Mouse (Mus musculus): ENCODE results near the gene Gdpd1.
"Not testable (repeated sequence)": the region's sequence is repeated elsewhere in the genome, so short reads cannot be mapped to it uniquely, and the experiment has no call there.

Gdpd1 gene

DNA sequence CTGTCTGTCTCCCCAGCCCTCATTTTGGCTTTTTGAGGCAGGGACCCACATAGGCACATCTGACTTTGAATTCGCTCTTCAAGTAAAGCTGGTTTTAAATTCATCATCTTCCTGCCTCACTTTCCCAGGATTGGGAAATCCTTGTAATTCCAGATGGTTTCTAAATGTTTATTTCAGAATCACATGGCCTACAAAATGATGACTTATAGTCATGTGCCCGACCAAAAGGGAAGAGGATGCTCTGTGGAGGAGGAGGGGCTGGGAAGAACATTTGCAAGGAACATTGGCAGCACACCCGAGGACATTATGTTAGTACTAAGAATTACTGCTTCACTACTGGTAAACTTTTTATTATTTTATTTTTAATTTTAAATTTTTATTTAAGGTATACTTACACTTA lies 48.5 kb downstream of the Gdpd1 start:
- DNase-seq, result no peak

DNA sequence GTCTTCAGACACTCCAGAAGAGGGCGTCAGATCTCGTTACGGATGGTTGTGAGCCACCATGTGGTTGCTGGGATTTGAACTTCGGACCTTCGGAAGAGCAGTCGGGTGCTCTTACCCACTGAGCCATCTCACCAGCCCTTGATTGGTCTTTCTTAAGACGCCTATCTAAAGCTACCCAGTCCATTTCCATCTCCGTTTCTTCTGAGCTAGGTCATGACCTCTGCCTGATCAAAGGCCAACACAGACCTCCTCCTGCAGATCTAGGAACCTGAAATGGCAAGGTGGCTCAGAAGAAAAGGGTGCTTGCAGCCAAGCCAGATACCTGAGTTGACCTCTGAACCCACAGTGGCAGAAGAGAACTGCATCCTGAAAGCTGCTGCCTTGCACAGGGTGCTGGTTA lies 50.6 kb downstream of the Gdpd1 start:
- DNase-seq, result not testable (repeated sequence)

DNA sequence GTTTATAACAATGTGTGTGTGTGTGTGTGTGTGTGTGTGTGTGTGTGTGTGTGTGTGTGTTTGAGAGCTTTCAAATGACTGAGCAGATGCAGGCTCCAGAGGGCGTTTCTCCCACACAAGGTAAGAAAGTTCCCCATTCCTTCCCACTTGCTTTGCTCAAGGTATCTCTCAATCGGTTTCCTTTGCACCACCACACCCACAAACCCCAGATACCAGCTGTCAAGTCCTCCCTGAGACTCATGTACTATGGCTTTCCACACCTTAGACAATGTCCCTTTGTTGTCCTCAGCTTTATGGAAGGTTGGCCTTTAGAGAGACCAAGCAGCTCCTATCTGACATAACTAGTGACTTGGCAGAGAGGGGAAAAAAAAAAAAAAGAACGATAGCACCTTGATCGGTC lies 51.1 kb downstream of the Gdpd1 start:
- DNase-seq, result no peak

DNA sequence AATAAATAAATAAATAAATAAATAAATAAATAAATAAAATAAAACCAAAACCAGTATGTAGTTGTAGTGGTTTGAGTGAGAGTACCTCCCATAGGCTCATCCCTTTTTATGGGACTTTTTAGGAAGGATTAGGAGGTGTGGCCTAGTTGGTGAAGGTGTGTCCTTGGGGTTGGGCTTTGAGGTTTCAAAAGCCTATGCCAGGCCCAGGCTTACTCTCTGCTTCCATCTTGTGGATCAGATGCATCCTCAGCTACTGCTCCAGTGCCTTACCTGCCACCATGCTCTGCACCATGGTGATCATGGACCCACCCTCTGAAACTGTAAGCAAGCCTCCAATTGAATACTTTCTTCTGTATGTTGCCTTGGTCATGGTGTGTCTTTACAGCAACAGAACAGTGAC lies 52.3 kb downstream of the Gdpd1 start:
- no peak for DNase-seq

DNA sequence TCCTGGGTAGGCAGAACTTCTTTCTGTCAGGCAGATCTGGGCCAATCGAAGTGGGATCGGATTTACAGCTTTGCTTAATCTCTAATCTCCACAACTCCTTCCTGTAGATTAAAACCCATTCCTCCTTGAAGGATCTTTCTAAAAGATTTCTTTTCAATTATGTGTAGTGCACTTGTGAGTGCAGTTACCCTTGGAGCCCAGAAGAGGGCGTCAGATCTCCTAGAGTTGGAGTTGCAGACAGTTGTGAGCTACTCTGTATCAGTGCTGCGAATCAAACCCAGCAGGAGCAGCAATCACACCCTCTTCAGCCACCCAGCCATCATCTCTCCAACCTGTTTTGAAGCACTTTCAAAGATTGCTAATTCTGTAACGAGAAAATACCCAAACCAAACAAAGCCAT lies 53.4 kb downstream of the Gdpd1 start:
- DNase-seq, result no peak

DNA sequence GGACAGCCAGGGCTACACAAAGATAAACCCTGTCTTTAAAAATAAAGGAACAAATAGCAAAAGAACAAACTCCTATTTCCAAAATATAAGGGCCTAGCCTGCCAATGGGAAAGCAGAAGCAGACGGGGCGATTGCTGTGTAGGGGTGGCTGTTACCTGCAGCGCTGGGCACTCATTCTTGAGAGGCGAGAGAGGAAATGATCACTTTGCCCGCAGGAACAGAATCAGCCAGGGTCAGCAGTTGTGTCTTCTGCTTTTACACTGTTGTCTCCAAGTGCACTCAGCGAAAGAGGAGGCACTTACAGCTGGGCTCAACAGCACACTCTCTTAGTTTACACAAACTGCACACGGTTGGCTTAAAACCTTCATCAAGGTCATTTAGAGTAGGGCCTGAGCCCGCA lies 54.4 kb downstream of the Gdpd1 start:
- DNase-seq, result no peak

DNA sequence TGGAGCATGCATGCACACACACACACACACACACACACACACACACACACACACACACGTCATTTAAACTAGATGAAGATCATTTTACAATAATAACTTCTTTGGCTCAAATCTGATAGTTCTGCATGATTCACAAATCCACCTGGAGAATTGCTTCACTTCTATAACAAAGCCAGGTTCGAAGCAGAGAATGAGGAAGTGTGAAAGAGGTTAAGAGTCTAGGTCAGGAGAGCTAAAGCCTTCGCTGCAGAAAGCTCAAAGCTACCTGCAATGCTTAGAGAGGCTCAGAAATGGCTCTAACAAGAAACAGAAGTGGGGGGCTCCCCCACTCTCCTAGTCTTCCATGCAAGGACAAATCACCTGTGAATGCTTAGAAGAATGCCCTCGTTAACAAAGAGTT lies 55.8 kb downstream of the Gdpd1 start:
- no peak for DNase-seq

DNA sequence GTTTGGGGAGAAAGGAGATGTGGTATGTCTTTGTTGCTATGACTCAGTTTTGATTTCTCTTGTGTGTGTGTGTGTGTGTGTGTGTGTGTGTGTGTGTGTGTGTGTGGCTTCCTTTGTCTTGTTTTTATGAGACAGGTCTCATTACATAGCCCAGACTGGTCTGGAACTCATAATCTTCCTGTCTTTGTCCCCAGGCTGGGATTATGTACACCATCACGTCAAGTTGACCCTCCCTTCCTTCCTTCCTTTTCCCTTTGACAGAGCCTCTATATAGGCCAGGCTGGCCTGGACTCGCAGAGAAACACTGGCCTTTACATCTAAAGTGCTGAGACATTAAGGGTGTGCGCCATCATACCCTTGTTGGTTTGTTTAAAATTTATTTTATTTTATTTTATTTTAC lies 58.2 kb downstream of the Gdpd1 start:
- peak; percentile 29 for DNase-seq

DNA sequence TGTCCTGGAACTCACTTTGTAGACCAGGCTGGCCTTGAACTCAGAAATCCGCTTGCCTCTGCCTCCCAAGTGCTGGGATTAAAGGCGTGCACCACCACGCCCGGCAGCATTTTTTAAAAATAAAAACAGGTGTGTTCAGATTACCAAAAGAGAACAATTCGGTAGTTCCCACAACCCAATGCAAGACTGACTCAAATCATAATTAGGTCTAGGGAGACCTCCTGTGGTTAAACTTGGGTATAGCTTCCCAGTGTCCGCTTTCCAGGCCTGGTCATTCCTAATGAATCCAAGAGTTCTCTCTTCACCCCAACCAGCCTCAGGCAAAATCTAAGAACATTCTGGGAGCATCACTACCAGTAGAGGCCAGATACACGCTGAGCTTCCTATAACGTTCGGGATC lies 63.4 kb downstream of the Gdpd1 start:
- DNase-seq, result peak; percentile 86

DNA sequence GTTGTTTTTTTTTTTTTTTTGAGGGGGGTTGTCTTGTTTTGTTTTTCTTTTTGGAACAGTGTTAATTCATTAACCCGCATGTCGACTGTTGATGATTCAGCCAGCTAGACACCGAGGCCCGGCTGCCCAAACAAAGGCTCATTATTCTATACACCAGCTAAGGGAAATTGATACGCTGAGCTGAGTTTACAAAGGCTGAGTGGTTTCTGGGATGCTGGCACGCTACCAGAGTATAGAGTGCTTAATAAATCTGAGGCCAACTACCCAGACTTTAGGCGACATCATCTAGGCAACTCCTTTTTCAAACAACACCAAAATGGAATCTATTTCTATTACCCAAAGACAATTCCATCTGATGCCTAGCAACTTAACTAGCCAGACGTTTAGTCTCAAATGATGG lies 66.5 kb downstream of the Gdpd1 start:
- DNase-seq, result no peak

DNA sequence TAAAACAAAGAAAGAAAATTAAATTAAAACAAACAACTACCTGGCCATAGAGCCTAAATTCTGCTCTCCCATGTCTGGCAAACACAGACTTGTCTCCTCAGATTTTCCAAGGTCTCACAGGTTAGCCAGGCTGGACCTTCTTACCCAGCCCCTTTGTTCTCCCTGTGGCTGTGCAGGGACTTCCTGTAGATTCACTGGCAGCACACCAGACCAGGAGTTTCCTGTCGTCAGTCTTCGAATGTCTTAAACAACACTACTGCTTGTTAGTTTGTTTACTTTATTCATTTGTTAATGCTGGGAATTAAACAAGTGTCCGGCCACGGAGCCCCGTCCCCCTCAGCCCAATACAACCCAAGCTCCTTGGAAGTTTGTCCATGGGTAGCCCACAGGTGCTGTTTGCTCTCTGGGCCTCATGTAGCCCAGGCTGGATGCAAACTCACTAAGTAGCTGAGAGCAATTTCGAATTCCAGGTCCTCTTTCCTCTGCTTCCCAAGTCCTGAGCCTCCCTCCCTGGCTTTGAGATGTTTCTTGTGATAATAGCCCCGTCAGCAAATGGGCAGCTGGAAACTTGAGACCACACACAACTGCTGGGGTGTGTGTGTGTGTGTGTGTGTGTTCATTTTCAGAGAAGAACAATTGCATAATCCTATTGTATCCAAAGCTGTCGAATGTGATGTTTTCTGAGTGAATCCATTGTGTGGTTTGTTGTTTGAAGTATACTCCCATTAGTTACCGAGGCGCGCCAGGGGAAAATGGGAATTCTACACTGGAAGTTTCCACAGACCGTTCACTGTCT lies 68.7 kb downstream of the Gdpd1 start:
- no peak for DNase-seq

DNA sequence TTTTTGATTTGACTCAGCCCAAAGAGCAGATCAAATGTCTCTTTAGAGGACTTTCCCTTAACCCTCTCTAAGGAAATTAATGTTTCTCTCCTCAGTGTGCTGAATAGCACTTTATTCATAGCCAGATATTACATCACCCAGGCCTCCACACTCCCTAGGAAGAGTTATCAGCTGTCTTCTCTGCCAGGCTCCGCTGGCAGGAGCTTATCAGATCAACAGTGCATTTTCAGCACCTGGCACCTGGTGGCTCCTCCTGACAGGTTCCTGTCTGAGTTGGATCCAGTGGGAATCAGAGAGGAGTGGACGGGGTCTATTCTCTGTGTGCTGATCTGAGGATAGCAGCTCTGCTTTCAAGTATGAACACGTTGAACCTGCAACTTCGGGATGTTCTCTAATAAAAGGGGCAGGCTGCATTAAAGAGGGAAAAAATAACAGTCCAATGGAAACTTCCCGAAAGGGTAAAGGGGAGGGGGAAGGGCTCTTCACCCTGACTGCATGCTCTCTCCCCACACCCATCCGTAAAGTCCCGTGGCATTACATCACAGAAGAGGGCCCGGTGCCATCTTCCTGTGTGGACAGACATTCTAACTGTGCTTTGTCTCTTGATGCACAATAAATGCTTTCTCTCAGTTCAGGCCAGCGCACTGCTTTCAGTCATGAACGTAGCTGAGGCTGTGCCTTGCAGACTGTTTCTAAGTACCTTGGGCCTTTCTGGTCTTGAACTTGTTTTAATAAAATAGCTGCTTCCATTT lies 71.6 kb downstream of the Gdpd1 start:
- no peak for DNase-seq

DNA sequence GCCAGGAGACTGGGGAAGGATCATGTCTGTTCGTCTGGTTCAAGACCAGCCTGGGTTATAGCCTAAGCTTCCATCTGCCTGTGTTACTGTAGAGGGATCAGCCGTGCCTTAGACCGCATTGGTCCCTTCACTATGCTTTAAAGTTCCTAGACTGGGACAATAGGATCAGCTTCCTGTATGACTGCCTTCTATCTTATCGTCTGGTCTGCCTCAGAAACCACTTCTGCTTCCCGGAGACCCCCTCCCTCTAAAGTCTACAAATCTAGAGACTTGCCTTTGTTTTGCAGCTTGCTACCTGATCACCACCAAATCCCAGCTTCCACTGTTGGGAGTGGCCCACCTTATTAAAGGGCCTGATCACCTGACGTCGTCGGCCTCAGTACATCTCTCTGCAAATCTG lies 72.6 kb downstream of the Gdpd1 start:
- no peak for DNase-seq

DNA sequence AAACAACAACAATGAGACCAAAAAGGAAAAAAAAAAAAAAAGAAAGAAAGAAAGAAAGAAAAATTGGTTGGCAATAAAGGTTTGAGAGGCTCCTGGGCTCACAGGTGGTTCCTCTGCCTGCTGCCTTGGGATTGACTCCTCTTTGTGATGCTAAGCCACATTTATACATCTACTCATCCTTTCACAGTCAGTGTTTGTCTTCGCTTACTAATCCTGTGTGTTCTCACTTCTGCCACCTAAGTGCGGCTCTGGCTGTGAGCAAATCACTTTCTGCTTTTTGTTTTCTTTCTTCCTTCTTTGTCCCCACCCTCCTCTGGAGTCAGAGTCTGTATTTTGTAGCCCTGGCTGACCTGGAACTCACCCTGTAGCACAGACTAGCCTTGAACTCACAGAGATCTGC lies 77.6 kb downstream of the Gdpd1 start:
- DNase-seq, result no peak

DNA sequence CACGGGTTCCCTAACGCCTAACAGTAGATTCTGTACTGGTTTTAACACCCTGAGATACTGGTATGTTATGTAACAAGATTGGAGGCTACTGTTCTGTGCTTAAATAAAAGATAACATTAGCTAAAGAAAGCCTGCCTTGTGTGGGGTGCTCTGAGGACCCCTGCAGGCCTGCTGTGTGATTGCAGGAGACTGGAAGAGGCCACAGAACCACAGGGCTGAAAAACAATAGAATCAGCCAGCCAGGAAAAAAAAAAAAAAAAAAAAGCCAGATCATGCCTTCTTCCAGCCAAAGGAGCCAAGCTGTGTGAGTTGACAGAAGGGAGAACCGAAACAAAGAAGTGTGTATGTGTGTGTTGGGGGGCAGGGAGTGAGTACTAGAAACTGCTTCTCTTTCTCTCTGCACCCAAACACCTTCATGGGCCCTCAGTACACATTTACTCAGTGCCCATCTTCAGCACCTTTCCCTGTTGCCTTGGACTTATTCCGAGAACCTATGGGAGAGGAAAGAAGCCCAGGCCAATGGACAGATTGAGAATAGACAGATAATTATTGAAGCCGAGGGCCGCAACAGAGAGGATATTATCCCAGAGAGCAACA lies 78.1 kb downstream of the Gdpd1 start:
- DNase-seq, result peak; percentile 76

DNA sequence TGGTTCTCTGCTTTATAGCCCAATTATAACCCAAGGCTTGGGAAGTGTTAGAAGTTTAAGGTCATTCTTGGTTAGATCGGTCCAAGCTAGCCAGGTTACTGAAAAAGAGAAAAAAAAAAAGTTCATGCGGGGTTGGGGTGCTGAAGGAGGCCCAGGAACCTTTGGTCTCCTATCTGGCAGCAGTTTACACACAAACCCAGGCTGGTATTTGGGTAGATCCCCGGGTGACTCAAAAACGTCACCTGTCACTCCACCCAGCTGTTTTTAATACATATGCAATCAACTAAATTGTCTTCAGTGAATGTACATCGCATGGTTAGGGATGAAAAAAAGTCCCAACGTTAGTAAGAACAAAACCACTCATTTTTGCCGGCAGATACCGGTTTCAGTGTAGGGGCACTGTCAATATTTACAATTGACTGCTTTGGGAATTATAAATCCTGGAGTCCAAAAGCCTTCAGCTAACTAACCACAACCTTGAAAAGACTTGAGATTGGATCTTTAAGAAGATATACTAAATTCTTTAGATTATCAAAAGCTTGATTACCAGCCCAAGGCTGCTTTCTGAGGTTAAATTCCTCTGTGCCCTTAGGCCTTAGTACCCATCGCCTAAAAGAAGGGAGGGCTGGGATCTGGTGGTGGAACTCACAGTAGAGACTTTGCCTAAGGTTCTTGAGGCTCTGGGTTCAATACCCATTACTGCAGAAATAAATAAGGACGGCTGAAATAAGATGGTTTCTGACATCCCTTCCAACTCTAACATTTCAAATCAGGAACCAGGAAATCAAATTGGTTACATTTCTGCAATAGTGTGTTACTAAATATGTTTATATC lies 78.9 kb downstream of the Gdpd1 start:
- peak; percentile 31 for DNase-seq

DNA sequence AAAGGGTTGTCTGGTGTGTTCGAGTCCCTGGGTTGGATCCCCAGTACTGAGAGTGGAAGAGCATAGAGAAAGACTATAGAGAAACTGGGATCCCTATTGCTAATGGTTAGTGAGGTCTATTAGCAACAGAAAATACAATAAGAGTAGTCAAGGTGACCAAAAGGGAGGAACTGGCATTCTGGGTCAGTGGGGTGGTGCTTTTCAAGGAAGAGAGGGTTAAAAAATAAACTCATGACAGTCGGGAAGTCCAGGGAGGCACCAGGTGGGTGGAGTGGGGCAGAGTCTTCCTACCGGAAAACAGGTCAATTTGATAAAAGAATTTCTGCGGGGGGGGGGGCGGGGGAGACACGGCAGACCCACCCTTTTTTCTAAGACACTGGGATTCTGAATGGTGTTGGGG lies 79.5 kb downstream of the Gdpd1 start:
- DNase-seq, result peak; percentile 70

DNA sequence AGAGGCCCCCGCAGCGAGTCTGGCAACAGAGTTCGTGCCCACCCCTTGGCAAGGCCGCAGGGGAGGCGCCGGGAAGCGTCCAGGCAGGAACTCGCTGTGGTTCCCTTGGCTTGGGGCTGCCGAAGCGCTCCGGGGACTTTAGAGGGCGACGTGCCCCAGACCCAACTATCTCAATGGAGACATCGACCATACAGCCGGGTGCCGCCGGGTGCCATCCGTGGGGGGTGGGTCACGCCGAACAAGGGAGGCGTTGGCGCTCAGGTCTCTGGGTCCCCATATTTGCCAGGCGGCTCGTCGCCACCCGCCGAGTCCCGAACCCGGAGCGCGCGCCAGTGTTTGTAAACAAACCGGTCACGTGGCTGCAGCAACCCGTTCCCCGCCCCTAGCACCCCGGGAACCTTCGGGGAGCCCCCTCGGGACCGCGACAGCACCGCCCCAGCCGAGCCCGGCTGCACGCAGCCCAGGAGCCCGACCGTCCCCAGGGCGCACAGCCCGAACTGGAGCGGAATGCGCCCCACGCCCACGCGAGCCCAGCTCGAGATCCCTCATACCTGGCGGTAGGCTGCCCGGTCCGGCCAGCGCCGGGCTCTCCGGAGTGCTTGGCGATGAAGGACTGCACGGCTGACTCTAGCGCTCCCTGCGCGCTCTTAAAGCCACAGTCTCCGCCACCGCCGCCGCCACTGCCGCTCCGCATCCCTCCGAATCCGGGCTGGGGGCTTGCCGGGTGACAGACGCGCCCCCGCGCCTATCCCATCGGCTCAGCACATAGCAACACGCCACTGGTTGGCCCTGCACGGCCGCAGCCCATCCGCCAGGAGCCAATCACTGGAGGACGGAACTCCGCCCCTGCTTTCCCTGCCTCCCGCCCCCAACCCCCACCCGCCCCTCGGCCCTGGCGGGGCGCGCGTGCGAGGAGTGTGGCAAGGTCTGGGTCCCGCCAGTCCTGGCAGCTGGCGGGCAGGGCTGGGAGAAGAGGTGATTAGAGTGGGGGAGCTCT lies 80.5 kb downstream of the Gdpd1 start, which contains the start of gene Ypel2:
Gene Ypel2 (minus strand): TSS at position 667 of the 997 bp plus-strand sequence.
- DNase-seq, result peak; percentile 96

DNA sequence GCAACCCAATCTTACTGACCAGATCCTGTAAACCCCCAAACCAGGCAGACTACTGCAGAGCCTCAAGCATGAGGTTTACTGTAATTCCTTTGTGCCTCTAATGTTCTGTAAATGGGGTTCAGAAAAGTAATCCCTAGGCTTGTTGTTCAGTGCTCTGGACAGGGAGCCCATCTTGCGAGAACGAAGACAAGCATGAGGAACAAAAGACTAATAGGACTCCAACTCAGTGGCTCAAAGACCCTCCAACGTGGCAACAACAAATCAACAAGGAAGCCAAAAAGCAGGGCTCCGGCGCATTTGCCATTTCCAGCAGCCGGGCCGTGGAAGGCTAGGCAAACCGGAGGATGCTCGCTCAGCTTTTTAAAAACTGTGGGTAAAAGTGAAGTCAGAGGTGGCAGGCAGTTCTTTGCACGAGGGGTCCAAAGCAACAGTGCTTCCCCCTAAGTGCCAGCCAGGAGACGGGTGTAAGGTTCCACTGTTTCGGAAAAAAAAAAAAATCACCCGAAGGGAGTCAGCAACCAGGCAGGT lies 81.3 kb downstream of the Gdpd1 start:
- no peak for DNase-seq

DNA sequence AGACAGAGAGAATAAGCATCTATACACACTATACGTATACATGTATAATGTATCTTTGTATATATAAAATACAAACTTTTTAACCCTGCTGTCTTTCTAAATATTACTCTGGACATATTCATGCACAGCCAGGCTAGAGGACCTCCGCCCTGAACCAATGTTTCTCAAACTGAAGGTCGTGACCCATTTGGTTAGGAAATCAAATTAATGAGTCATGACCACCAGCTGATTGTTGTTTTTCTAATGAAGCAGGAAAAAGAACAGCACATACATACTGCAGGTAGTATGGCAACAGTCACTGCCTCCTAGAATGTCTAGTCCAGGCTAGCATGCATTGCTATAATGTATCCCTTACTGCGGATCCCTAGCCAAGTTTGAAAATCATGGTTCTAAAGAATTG lies 82.6 kb downstream of the Gdpd1 start:
- DNase-seq, result no peak

DNA sequence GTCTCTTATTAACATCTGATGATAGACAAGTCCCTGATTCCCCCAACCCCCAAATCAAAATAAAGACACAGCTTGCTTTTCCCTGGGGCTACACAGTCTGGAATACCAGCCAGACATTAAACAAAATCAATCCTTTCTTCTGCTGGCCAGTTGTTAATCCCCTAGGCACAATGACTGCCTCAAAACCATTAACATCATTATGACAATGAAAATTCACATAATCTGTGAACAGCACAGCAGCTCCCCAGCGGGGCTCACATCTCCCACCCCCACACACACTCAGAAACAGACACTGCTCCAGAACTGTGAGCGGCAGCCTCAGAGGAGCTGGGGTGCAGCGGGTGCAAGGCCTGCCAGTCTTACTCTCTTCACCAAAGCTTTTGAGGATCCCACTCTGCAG lies 83.6 kb downstream of the Gdpd1 start:
- DNase-seq, result no peak

DNA sequence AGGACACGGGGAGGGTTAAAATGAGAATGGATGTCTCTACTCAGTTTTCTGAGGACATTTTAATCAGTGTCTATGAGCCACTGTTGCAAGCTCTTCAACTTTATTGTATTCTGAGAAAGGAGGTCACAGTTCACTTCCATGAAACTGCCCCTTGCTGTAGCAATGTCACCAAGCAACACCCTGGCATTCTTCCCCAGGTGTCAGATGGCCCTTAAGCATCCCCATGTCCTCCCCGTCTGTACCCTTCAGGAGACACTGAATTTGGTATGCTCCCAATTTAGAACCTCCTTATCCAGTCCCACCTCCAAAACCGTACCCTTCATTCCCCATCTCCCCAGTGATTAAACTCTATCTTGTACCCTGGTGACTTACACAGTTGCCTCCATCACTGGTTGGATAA lies 88.9 kb downstream of the Gdpd1 start:
- no peak for DNase-seq
